Mouse (Mus musculus) kidney, adult 2 months (tissue): ENCODE data around the gene Slc6a8. TPM values are rescaled to one million over a fixed set of nuclear protein-coding genes. Genes with fewer than 3 reads are reported as not detected.

Experiments
- DNase-seq: peaks from one replicate; pipeline ENCODE4 v3.0.0; 2021
- H3K27ac ChIP-seq: fragments of 200-500 bp; 2 replicates; pipeline ENCODE4 v1.5.1; 2012; ENCODE audit warnings: low read depth, low read length, control low read depth, inconsistent platforms; ENCODE audit not compliant: insufficient read depth
- H3K27me3 ChIP-seq: fragments of 200-500 bp; replicated peaks from 2 replicates; pipeline ENCODE4 v1.6.1; 2012; ENCODE audit warnings: mild to moderate bottlenecking, moderate library complexity, low read length, inconsistent platforms; ENCODE audit not compliant: control insufficient read depth, insufficient read depth
- H3K36me3 ChIP-seq: fragments of 200-500 bp; 2 replicates; pipeline ENCODE4 v1.6.1; 2012; ENCODE audit warnings: mild to moderate bottlenecking, moderate library complexity, low read length, inconsistent platforms; ENCODE audit not compliant: control insufficient read depth, insufficient read depth
- H3K4me1 ChIP-seq: fragments of 200-500 bp; 2 replicates; pipeline ENCODE4 v1.6.1; 2011; ENCODE audit warnings: low read length; ENCODE audit not compliant: control insufficient read depth, insufficient read depth
- H3K4me3 ChIP-seq: fragments of 200-500 bp; 2 replicates; pipeline ENCODE4 v1.5.1; 2011; ENCODE audit warnings: mild to moderate bottlenecking, low read depth, low read length, control low read depth; ENCODE audit not compliant: insufficient read depth
- CTCF ChIP-seq: fragments of 200-500 bp; conservative IDR thresholded peaks from 2 replicates; pipeline ENCODE4 v1.5.1; 2011; ENCODE audit warnings: low read depth, mild to moderate bottlenecking, control low read depth, low read length, moderate library complexity, mixed read lengths; ENCODE audit not compliant: insufficient read depth, insufficient read length
- POLR2A ChIP-seq: fragments of 200-500 bp; IDR thresholded peaks from one replicate; pipeline ENCODE4 v1.6.1; 2011; ENCODE audit warnings: low read depth, low read length, control low read depth
- WGBS: fragments of 180-500 bp; shearing (Covaris S2); methylation state at CpG from one replicate; pipeline ENCODE4 v1.1.7; 2018; 5-methylcytosine and 5-hydroxymethylcytosine counted together
- polyA plus RNA-seq: library from polyadenylated mRNA; depleted of rRNA; stranded (reverse); fragments of >200 nt; gene quantifications from 2 replicates; pipeline ENCODE4 v1.2.3, GENCODE M21; 2012; rRNA removed

The Slc6a8 gene
- polyA plus RNA-seq, 1 experiment = 228 TPM

DNA sequence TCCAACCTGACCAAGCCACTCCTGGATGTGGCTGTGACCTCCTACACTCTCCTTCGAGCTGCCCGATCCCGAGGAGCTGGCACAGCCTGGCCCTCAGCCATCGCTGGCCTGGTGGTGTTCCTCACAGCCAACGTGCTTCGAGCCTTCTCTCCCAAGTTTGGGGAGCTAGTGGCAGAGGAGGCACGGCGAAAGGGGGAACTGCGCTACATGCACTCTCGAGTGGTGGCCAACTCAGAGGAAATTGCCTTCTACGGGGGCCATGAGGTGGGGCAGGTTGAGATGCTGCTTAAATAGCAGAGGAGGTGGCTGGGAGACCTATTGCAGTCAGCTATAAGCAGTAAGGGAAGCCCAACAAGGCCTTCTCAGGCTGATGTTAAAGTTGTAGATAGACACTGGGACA, 44.7 kb downstream of the Slc6a8 start:
- peak overlapping the region; percentile 50 for H3K4me3 ChIP-seq
- 36% methylated on average over 11 of the region's 11 CpGs for WGBS
- no peaks in the 10 kb centered on the region for H3K36me3 ChIP-seq
- TF ChIP-seq CTCF (no peak), POLR2A (no peak)
- peaks cover 4% of the 10 kb centered on the region; the same call in 1 of the 2 replicates for H3K4me1 ChIP-seq
- DNase-seq = peak; percentile 5
- H3K27ac ChIP-seq = peak overlapping the region; percentile 84; the same call in 1 of the 2 replicates
- H3K27me3 ChIP-seq = no peaks in the 10 kb centered on the region

- 0% methylated on average over 3 of the region's 3 CpGs for WGBS
- H3K36me3 ChIP-seq = no peaks in the 10 kb centered on the region
- DNase-seq = peak; percentile 25
- peak overlapping the region; percentile 13; the same call in 1 of the 2 replicates for H3K4me3 ChIP-seq
- no peak for TF ChIP-seq CTCF
- TF ChIP-seq POLR2A = no peak
- H3K4me1 ChIP-seq = peaks cover 4% of the 10 kb centered on the region; the same call in 1 of the 2 replicates
- no peaks in the 10 kb centered on the region for H3K27me3 ChIP-seq
- H3K27ac ChIP-seq = peak overlapping the region; percentile 37; the same call in 1 of the 2 replicates
These were observed 45.3 kb downstream of the Slc6a8 start for GRCm38 (mm10) chrX:73718271-73718670.

- Histone ChIP-seq H3K4me3 (0 out of 2 replicates have a peak overlapping the region, but pooled peaks have one; percentile 13), H3K4me1 (peaks cover 4% of the 10 kb centered on the region; the same call in 1 of the 2 replicates), H3K36me3 (no peaks in the 10 kb centered on the region), H3K27ac (peak overlapping the region; percentile 42; the same call in 1 of the 2 replicates), H3K27me3 (no peaks in the 10 kb centered on the region)
- TF ChIP-seq CTCF = no peak
- TF ChIP-seq POLR2A = no peak
- WGBS = 17% methylated on average over 5 of the region's 5 CpGs
- DNase-seq = peak; percentile 56
These were observed 45.9 kb downstream of the Slc6a8 start for GRCm38 (mm10) chrX:73718686-73719362.

- no peak overlapping the region for H3K27ac ChIP-seq
- 53% methylated on average over 1 of the region's 1 CpGs for WGBS
- no peaks in the 10 kb centered on the region for H3K27me3 ChIP-seq
- DNase-seq = no peak
- no peak overlapping the region for H3K4me3 ChIP-seq
- H3K36me3 ChIP-seq = no peaks in the 10 kb centered on the region
- no peak for TF ChIP-seq CTCF
- no peak for TF ChIP-seq POLR2A
- no peaks in the 10 kb centered on the region for H3K4me1 ChIP-seq
These were observed 58.0 kb downstream of the Slc6a8 start for GRCm38 (mm10) chrX:73730908-73731307.

Other genes with a start within 250 kb of the Slc6a8 start
- not detected in 2 replicates for gene Trex2, start 237.8 kb upstream of the Slc6a8 start, polyA plus RNA-seq
- 12.9 and 13.8 TPM in 2 replicates for gene Haus7, start 214.1 kb upstream of the Slc6a8 start, polyA plus RNA-seq
- gene Bgn, start 189.5 kb upstream of the Slc6a8 start, polyA plus RNA-seq = 277 and 333 TPM in 2 replicates
- gene Atp2b3, start 170.1 kb upstream of the Slc6a8 start, polyA plus RNA-seq = 0.11 and 0.13 TPM in 2 replicates
- gene Dusp9, start 33.7 kb upstream of the Slc6a8 start, polyA plus RNA-seq = 8.4 and 9.2 TPM in 2 replicates
- 1.3 and 2.3 TPM in 2 replicates for gene Pnck, start 13.0 kb upstream of the Slc6a8 start, polyA plus RNA-seq
- 81.7 and 111 TPM in 2 replicates for gene Bcap31, start 43.0 kb downstream of the Slc6a8 start, polyA plus RNA-seq
- 20.0 and 20.2 TPM in 2 replicates for gene Abcd1, start 43.4 kb downstream of the Slc6a8 start, polyA plus RNA-seq
- gene Plxnb3, start 83.9 kb downstream of the Slc6a8 start, polyA plus RNA-seq = 0.58 and 0.83 TPM in 2 replicates
- gene Srpk3, start 101.3 kb downstream of the Slc6a8 start, polyA plus RNA-seq = 2.6 and 4.0 TPM in 2 replicates
- 749 and 831 TPM in 2 replicates for gene Idh3g, start 113.7 kb downstream of the Slc6a8 start, polyA plus RNA-seq
- 239 and 253 TPM in 2 replicates for gene Ssr4, start 113.9 kb downstream of the Slc6a8 start, polyA plus RNA-seq
- 0.88 and 0.94 TPM in 2 replicates for gene Pdzd4, start 151.8 kb downstream of the Slc6a8 start, polyA plus RNA-seq
- gene Avpr2, start 219.0 kb downstream of the Slc6a8 start, polyA plus RNA-seq = 35.3 and 41.0 TPM in 2 replicates
- gene L1cam, start 223.0 kb downstream of the Slc6a8 start, polyA plus RNA-seq = 26.5 TPM in 2 replicates
- 8.9 and 15.5 TPM in 2 replicates for gene Arhgap4, start 248.7 kb downstream of the Slc6a8 start, polyA plus RNA-seq
- 61.3 and 69.7 TPM in 2 replicates for gene Naa10, start 248.8 kb downstream of the Slc6a8 start, polyA plus RNA-seq